Mouse (Mus musculus) frontal cortex, postnatal 14 days (tissue): ENCODE measurements at regions not wholly inside any gene's neighbourhood (a gene's known extent, or its start where the extent isn't known, plus 50 kb on each side); places are given as distances from the start of the nearest gene placed in this dataset.
A peak's percentile ranks its signal among the peaks of the same experiment; 100 is the strongest.
"Not testable (repeated sequence)": the region's sequence is repeated elsewhere in the genome, so short reads cannot be mapped to it uniquely, and the experiment has no call there.

ENCODE experiments used
- DNase-seq, 2 experiments: peaks; one replicate each; pipeline ENCODE4 v3.0.0; 2022; ENCODE audit warnings: low spot score in 2 of 2

DNA sequence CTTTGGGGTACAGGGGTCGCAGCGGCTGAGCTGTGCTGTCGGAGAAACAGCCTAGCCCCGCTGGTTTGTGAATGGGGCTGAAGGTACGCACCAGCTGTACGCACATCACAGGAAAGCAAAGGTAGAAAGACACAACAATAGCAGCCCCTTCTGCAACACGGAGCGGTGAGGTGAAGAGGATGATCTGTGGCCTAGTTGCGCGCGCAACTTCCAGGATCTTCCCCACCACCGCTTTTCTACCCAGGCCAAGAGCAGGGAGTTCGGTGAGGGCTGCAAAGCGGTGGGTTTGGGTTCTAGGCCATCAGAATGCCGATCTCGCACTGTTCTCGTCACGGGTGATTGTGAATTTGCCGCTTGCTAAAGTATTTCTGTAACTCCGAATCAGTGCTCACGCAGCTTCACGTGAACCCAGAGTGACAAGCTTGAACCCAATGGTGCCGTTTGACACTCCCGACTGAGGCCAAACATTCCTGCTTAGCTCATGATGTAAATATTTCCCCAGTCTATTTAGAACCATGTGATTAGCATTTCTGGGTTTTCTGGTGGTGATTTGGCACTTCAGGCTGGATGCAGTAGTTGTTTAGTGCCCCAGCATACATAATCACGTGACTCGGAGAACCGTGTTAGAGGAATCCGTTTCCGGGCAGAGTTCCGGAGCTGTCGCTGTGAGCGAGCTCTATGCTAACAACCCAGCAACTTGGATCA, 54.7 kb downstream of the Cryaa start:
- DNase-seq = no peak

DNA sequence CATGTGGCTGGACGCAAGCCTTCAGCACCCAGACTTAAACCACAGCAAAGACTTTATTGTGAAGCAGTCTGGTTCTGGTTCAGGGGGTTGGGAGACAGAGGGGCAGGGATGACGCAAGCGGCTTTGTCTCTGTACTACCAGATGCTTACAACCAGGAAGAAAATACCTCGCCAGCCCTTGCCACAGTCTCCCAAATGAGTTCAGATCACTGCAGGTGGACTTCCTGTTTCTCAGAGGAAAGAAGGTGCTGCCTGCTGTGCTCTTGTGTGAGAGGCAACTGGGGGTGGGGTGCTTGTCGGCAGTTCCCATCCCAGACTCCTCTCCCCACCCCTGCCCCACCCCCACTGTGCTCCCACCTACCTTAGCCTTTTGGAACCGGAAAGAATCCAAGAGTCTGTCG, 56.9 kb downstream of the Cryaa start:
- DNase-seq = no peak

DNA sequence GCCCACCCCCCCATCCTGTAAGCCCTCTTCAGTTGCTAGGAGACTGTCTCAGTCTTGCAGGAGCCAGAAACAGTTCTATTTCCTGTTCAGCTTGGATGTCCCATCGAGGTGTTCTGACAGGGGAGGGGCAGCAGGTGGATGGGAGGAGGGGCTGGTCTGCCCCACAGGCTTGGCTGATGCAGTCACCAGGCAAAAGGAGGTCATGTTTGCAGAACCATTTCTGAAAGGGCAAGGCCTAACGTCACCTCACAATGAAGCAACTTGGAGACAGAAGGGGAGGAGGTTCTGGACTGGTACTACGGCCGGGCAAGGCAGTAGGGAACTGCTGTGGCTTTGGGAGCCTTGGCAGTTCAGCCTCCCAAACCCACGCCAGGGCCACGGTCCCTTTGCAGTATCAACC, 59.1 kb downstream of the Cryaa start:
- DNase-seq = no peak

GRCm38 (mm10) chr17:31738249-31738648, 60.6 kb downstream of the Cryaa start:
- no peak for DNase-seq

DNA sequence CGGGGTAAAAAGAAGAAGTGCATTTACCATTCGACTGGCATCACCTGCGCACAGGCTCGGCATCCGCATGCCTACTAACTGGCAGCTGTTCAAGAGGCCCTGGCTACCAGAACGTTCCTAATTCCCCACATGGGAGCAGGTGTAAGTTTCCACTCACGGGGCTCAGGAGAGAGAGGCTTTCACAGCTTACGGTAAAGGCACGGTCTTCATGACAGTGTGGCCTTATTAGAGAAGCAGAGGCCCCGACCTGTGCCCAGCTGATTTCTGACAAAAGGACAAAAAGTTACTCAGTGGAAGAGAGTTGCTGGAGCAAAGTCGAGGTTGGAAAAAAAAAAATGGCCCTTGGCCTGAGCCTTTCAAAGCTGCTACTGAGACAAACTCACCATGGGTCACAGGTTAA, 62.0 kb downstream of the Cryaa start:
- no peak for DNase-seq

DNA sequence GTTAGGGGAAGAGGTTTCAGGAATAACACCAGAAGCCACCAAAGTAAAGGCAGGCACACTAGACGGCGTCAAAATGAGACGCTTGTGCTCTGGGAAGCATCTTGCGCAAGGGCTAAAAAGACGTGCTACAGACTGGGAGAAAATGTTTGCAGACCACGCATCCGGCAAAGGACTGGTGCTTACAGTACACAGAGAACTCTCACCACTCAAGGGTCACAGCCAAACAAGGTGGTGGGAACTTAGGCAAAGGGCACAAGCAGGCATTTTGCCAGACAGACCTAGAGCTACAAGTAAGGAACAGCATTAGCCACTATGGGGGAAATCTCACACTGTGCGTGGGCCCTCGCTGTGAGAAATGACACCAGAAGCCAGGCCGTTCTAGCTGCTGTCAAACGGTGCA, 62.5 kb downstream of the Cryaa start:
- DNase-seq = no peak

DNA sequence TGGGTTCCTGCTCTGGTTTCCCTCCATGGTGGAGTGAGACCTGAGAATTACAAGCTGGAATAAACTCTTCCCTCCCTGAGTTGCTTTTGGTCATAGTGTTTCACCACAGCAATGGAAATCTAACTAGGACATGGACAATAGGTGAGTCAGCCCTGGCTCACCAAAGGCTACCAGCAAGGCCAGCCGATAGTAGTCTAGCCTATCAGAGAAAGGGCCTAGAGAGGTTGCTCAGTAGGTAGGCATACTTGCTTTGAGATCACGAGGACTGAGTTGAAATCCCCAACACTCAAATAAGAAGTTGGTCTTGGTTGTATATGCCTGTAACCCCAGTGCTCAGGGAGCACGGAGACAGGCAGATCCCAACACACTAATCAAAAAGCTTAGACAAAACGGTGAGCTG, 66.0 kb downstream of the Cryaa start:
- no peak for DNase-seq

DNA sequence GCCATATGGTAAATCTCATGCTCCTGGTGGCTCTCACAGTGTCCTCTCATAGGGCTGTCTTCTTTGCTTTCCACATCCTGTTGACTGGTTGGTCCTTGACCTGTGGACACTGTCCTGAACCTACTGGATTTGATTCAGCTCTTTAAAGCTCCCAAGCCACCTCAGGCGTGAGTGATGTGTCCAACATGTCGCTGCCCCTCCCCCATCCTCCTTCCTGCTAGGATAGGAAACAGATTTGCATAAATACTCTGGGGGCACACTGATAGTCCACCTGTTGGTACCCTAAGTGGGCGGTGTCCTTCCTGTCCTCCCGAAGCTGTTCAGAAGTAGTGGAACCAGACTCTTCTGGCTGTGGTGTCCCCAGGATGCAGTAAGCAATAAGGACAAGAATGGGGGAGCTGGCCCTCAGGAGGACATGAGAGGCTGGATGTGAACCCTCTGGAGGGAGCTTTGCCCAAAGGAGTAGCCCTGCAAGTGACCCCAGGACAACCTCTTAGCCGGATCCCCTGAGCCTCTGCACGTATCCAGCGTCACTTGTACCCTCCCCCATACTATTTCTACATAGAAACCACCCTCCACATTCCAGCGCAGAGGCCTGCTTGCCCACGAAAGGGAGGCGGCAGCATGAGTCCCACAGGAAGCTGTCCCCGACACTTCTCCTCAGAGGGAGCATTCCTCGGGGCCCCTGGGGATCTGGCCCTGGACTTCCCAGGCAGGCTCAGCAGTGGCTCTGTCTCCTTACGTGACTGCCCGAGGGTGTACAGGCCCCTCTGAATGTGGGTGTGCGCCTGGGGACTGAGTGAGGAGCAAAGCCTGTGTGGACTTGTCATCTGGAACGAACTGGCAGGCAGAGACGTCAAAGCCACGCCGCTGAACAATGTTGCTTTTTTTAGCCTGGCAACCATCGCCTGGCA, 68.8 kb downstream of the Cryaa start:
- DNase-seq = peak in 1 of 2 experiments; percentile 17

DNA sequence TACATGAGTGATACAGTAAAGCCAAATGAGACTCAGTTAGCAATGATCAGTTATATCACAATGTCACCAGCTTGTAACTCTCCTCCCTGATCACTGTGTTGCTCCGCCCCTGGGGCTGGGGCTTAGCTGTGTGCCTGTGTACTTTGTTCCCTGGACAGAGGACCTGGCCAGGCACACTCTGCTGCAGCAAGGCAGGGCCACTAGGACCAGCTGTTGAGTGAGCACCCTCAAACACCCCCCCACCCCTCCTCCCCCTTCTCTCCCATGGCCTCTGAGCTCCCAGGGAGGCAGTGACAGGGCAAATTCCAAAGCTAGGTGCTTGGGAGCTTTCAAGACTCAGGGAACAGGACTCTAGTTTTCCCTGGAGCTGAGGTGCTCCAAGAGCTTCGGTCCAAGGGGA, 70.0 kb downstream of the Cryaa start:
- no peak for DNase-seq

DNA sequence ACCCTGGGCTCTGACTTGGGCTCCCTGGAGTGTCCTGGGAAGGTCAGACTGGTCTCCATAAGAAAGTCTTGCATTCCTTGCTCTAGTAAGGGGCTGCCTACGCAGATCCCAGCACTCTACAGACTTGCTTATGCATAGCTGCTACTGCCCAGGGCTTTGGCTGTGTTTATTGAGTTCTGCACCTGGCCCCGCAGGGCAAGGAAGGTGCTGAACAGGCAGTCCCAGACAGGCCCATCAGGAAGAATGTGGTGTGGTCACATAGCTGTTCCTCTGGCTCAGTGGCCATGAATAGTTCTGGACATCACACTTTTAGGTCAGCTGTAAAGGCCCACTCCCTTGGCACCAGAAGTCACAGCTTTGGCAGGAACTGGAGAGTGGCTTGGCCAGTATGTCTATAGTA, 70.6 kb downstream of the Cryaa start:
- no peak for DNase-seq

DNA sequence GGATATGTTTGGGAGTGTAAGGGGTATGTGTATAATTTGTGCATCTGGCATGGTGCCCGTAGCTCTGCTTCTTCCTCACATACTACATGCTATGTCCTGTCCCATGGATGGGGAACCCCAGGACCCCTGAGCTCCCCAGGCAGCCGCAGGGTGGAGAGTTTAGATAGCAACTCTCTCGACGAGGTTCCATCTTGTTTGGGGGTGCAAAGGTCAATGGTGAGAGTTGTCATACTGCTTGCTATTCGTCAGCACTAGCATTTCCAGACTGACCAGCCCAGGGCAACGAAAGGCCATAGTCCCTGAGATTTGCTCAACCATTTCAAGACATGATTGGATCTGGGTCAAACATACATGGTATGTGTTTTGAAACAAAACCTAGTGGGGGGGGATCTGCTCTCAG, 71.4 kb downstream of the Cryaa start:
- no peak for DNase-seq

DNA sequence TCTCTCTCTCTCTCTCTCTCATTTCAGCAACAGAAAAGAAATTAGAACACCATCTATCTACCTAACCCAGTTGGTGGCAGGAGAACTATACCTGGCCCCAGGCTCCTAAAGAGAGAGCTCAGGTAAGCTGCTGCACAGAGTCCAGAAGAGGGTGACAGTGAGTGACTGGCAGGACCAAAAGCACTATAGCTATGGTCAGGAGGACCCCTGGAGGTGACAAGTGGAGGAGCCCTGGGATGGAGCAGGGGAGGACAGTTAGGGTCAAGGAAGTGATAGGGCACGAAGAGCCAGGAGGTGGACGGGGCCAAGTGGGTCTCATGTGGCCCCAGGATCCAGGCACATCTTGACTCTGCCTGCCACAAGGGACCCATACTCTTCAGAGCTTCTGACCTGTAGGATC, 73.7 kb downstream of the Cryaa start:
- DNase-seq = no peak

GRCm38 (mm10) chr17:31753113-31753858, 75.7 kb downstream of the Cryaa start:
- no peak for DNase-seq

- no peak for DNase-seq
These were observed 76.2 kb downstream of the Cryaa start for GRCm38 (mm10) chr17:31753859-31754229.

GRCm38 (mm10) chr17:31760465-31760864, 82.9 kb downstream of the Cryaa start:
- DNase-seq = no peak

GRCm38 (mm10) chr17:31763078-31763477, 85.5 kb downstream of the Cryaa start:
- DNase-seq = no peak

DNA sequence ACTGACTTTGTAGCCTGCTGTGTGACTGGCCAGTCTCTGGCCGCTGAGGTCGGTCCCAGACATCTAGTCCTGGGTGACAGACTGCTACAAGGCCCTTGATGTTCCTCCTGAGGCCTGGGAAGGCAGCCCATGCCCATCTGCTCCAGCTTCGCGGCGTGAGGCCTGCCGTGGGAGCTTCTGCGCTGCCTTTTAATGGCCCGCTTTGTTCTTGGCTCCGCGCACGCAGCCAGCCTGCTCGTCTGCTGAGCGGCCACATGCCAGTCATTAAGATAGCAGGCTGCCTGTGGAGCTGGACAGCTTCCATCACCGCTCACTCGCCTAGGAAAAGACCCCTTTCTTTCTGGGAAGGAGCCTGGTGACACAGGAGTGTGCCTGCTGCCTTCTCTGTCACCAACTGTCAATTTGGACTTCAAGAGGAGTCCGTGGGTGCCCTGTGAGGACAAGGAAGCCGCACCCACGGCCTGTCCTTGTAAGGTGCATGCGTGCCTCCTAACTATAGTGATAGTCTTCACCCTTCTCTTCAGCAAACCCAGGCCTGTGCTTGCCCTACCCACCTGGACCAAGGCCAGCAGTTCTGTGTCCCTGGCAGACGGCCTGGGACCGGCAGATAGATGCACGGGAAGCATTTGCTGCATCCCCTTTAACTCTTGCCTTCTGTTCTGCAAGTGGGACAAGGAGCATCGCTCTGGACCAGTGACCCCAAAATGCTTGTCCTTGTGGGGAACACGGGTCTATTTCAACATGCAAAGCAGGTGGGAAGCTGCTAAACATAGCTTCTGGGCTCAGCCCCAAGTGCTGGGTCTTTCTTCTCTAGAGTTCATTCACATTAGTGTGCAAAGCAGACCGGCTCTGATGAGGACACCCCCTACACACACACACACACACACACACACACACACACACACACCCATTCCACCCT, 88.6 kb downstream of the Sik1 start:
- DNase-seq = peak; percentile 58 to 67

DNA sequence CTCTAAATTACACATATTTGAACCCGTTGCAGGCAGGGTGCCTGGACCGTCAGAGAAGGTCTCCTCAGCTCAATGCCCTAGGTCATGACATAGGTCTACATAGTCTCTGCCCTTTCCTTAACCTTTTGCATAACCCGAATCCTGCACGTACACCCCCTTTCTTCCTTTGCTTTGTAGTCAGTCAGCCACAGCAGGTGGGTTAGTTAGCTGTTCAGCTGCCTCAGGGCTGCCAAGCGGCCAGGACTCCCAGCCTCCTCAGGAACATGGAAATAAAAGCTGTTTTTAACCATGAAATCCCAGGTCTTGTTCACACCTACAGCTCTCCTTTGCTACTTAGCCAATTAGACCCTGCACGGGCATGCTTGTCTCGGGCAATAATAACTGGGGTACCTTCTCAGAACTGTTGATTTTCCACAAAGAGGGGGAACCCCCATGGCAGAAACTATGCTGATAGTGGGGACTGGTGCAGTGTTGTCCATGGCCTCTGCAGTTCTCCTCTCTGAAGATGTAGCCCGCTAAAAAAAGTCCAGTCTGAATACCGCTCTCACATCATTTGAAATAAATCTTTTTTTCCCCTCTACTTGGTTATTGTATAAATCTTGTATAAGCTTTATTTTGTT, 83.3 kb downstream of the Sik1 start:
- DNase-seq = no peak

DNA sequence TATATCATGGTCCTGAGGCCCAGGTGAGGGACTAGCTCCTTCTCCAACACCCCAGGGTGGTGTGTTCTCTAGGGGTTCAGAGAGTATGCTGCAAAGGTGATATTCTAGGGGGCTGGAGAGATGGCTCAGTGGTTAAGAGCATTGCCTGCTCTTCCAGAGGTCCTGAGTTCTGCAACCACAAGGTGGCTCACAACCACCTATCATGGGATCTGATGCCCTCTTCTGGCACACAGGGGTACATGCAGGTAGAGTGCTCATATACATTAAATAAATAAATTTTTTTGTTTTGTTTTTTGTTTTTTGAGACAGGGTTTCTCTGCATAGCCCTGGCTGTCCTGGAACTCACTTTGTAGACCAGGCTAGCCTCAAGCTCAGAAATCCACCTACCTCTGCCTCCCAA, 81.7 kb downstream of the Sik1 start:
- DNase-seq = not testable (repeated sequence)

GRCm38 (mm10) chr17:31775037-31775436, 80.6 kb downstream of the Sik1 start:
- DNase-seq = no peak

GRCm38 (mm10) chr17:31775966-31776365, 79.6 kb downstream of the Sik1 start:
- no peak for DNase-seq
